Mouse (Mus musculus): Measurements from ENCODE around the gene Gm28305.

GRCm38 (mm10) chr9:104106930-104107329, 66.5 kb downstream of the Gm28305 start:
- no peak for TF ChIP-seq CTCF (conservative IDR thresholded peaks at IDR 0.05; ENCODE audit: insufficient read depth, insufficient read length, low read depth, low read length)
- TF ChIP-seq POLR2A (IDR thresholded peaks at IDR 0.05; ENCODE audit: low read depth, low read length), result no peak

Measured in kidney, adult 2 months (tissue).